Mouse (Mus musculus): Measurements from ENCODE around the gene Hbb-bh2. TPM values are rescaled to one million over a fixed set of nuclear protein-coding genes. Genes with fewer than 3 reads are reported as not detected.
"Not testable (repeated sequence)": the region's sequence is repeated elsewhere in the genome, so short reads cannot be mapped to it uniquely, and the experiment has no call there.

Gene Hbb-bh2
- polyA plus RNA-seq, 1 experiment = not detected

GRCm38 (mm10) chr7:103811223-103811845, 29.0 kb downstream of the Hbb-bh2 start:
- no peak for TF ChIP-seq MAX (IDR thresholded peaks at IDR 0.05)
- no peak for TF ChIP-seq MYOD1 (IDR thresholded peaks at IDR 0.05; ENCODE audit: control insufficient read depth, insufficient read length, low read depth)
- H3K4me3 ChIP-seq (ENCODE audit: insufficient read depth, poor library complexity, severe bottlenecking) = no peak overlapping the region

GRCm38 (mm10) chr7:103810746-103811145, 29.6 kb downstream of the Hbb-bh2 start:
- Histone ChIP-seq H3ac (ENCODE audit: control insufficient read depth, insufficient read length, low read depth) (no peak overlapping the region), H3K27me3 (ENCODE audit: control insufficient read depth, insufficient read depth, insufficient read length) (no peaks in the 10 kb centered on the region), H3K79me3 (ENCODE audit: low read depth) (no peaks in the 10 kb centered on the region), H3K79me2 (ENCODE audit: control insufficient read depth, insufficient read depth) (no peaks in the 10 kb centered on the region), H3K4me3 (ENCODE audit: insufficient read depth, poor library complexity, severe bottlenecking) (no peak overlapping the region), H3K36me3 (ENCODE audit: control insufficient read depth, insufficient read depth) (no peaks in the 10 kb centered on the region)
- no peak for TF ChIP-seq CEBPB (IDR thresholded peaks at IDR 0.05; ENCODE audit: low read depth)
- no peak for TF ChIP-seq USF1 (IDR thresholded peaks at IDR 0.05; ENCODE audit: low read depth)
- no peak for TF ChIP-seq MAX (IDR thresholded peaks at IDR 0.05)
- TF ChIP-seq MYOD1 (IDR thresholded peaks at IDR 0.05; ENCODE audit: control insufficient read depth, insufficient read length, low read depth) = no peak
- TF ChIP-seq MYOG (IDR thresholded peaks at IDR 0.05; ENCODE audit: control insufficient read depth, extremely low read depth, insufficient read length) = no peak
- no peak for TF ChIP-seq FOSL1 (IDR thresholded peaks at IDR 0.05; ENCODE audit: insufficient read depth, low read length, poor library complexity, severe bottlenecking)
- TF ChIP-seq CTCF (IDR thresholded peaks at IDR 0.05; ENCODE audit: control insufficient read depth, insufficient read depth, insufficient read length) = no peak

More at GRCm38 (mm10) chr7:103811223-103811845, 29.0 kb downstream of the Hbb-bh2 start:
- H3K27me3 ChIP-seq (ENCODE audit: control insufficient read depth, insufficient read depth, insufficient read length) = no peaks in the 10 kb centered on the region
- H3ac ChIP-seq (ENCODE audit: control insufficient read depth, insufficient read length, low read depth) = no peak overlapping the region
- no peaks in the 10 kb centered on the region for H3K79me2 ChIP-seq (ENCODE audit: control insufficient read depth, insufficient read depth)
- H3K36me3 ChIP-seq (ENCODE audit: control insufficient read depth, insufficient read depth) = no peaks in the 10 kb centered on the region
- H3K79me3 ChIP-seq (ENCODE audit: low read depth) = no peaks in the 10 kb centered on the region

- H3K36me3 ChIP-seq (ENCODE audit: control insufficient read depth, insufficient read depth) = no peaks in the 10 kb centered on the region
- H3K4me3 ChIP-seq (ENCODE audit: insufficient read depth, poor library complexity, severe bottlenecking) = no peak overlapping the region
- no peaks in the 10 kb centered on the region for H3K79me2 ChIP-seq (ENCODE audit: control insufficient read depth, insufficient read depth)
- H3ac ChIP-seq (ENCODE audit: control insufficient read depth, insufficient read length, low read depth) = no peak overlapping the region
- H3K79me3 ChIP-seq (ENCODE audit: low read depth) = no peaks in the 10 kb centered on the region
- no peaks in the 10 kb centered on the region for H3K27me3 ChIP-seq (ENCODE audit: control insufficient read depth, insufficient read depth, insufficient read length)
- no peak for TF ChIP-seq CEBPB (IDR thresholded peaks at IDR 0.05; ENCODE audit: low read depth)
- TF ChIP-seq FOSL1 (IDR thresholded peaks at IDR 0.05; ENCODE audit: insufficient read depth, low read length, poor library complexity, severe bottlenecking) = no peak
- TF ChIP-seq USF1 (IDR thresholded peaks at IDR 0.05; ENCODE audit: low read depth) = no peak
- no peak for TF ChIP-seq MYOG (IDR thresholded peaks at IDR 0.05; ENCODE audit: control insufficient read depth, extremely low read depth, insufficient read length)
- TF ChIP-seq CTCF (IDR thresholded peaks at IDR 0.05; ENCODE audit: control insufficient read depth, insufficient read depth, insufficient read length) = no peak
- TF ChIP-seq MYOD1 (IDR thresholded peaks at IDR 0.05; ENCODE audit: control insufficient read depth, insufficient read length, low read depth) = no peak
- TF ChIP-seq MAX (IDR thresholded peaks at IDR 0.05) = no peak
These were observed 30.0 kb downstream of the Hbb-bh2 start for GRCm38 (mm10) chr7:103810296-103810695.

- Histone ChIP-seq H3K27me3 (ENCODE audit: control insufficient read depth, insufficient read depth, insufficient read length) (no peaks in the 10 kb centered on the region), H3ac (ENCODE audit: control insufficient read depth, insufficient read length, low read depth) (no peak overlapping the region), H3K79me3 (ENCODE audit: low read depth) (no peaks in the 10 kb centered on the region), H3K79me2 (ENCODE audit: control insufficient read depth, insufficient read depth) (no peaks in the 10 kb centered on the region), H3K4me3 (ENCODE audit: insufficient read depth, poor library complexity, severe bottlenecking) (no peak overlapping the region), H3K36me3 (ENCODE audit: control insufficient read depth, insufficient read depth) (no peaks in the 10 kb centered on the region)
- no peak for TF ChIP-seq MYOG (IDR thresholded peaks at IDR 0.05; ENCODE audit: control insufficient read depth, extremely low read depth, insufficient read length)
- TF ChIP-seq MAX (IDR thresholded peaks at IDR 0.05) = no peak
- no peak for TF ChIP-seq FOSL1 (IDR thresholded peaks at IDR 0.05; ENCODE audit: insufficient read depth, low read length, poor library complexity, severe bottlenecking)
- no peak for TF ChIP-seq CEBPB (IDR thresholded peaks at IDR 0.05; ENCODE audit: low read depth)
These were observed 30.5 kb downstream of the Hbb-bh2 start for GRCm38 (mm10) chr7:103809801-103810155.

- Histone ChIP-seq H3K27me3 (ENCODE audit: control insufficient read depth, insufficient read depth, insufficient read length) (no peaks in the 10 kb centered on the region), H3K79me2 (ENCODE audit: control insufficient read depth, insufficient read depth) (no peaks in the 10 kb centered on the region), H3K36me3 (ENCODE audit: control insufficient read depth, insufficient read depth) (no peaks in the 10 kb centered on the region), H3K4me3 (ENCODE audit: insufficient read depth, poor library complexity, severe bottlenecking) (no peak overlapping the region), H3K79me3 (ENCODE audit: low read depth) (no peaks in the 10 kb centered on the region), H3ac (ENCODE audit: control insufficient read depth, insufficient read length, low read depth) (no peak overlapping the region)
- TF ChIP-seq CTCF (IDR thresholded peaks at IDR 0.05; ENCODE audit: control insufficient read depth, insufficient read depth, insufficient read length) (no peak), USF1 (IDR thresholded peaks at IDR 0.05; ENCODE audit: low read depth) (no peak), MYOD1 (IDR thresholded peaks at IDR 0.05; ENCODE audit: control insufficient read depth, insufficient read length, low read depth) (no peak)
These were observed 31.1 kb downstream of the Hbb-bh2 start for GRCm38 (mm10) chr7:103808971-103809800.

- not testable (repeated sequence) for H3K36me3 ChIP-seq (ENCODE audit: control insufficient read depth, insufficient read depth); H3K79me2 ChIP-seq (ENCODE audit: control insufficient read depth, insufficient read depth); H3K27me3 ChIP-seq (ENCODE audit: control insufficient read depth, insufficient read depth, insufficient read length); H3K79me3 ChIP-seq (ENCODE audit: low read depth); H3K4me3 ChIP-seq (ENCODE audit: insufficient read depth, poor library complexity, severe bottlenecking); H3ac ChIP-seq (ENCODE audit: control insufficient read depth, insufficient read length, low read depth)
These were observed 32.2 kb downstream of the Hbb-bh2 start for GRCm38 (mm10) chr7:103808120-103808519.

Measured in C2C12 (cell line).